Mouse (Mus musculus) neural tube, embryonic 14.5 days (tissue): ENCODE measurements around the gene Cdc45. TPM values are rescaled to one million over a fixed set of nuclear protein-coding genes. Genes with fewer than 3 reads are reported as not detected.

Experiments
- polyA plus RNA-seq: library from polyadenylated mRNA; unstranded; fragments of >200 nt; fragmentation: Nextera tagmentation; extraction: Ambion mirVana; gene quantifications from 2 replicates; pipeline ENCODE4 v1.2.1, GENCODE M21; 2014

Gene Cdc45
- polyA plus RNA-seq, 1 experiment from 2014 or later, result 5.6 TPM

Other genes with a start within 250 kb of the Cdc45 start
- 0.64 and 1.5 TPM in 2 replicates for gene Tbx1, start 221.3 kb downstream of the Cdc45 start, polyA plus RNA-seq
- gene Gp1bb, start 189.6 kb downstream of the Cdc45 start, polyA plus RNA-seq, result 11.5 and 14.1 TPM in 2 replicates
- gene Gm49601, start 185.6 kb downstream of the Cdc45 start, polyA plus RNA-seq, result 8.3 and 10.7 TPM in 2 replicates
- gene Sept5, start 182.0 kb downstream of the Cdc45 start, polyA plus RNA-seq, result 179 and 183 TPM in 2 replicates
- 45.1 and 110 TPM in 2 replicates for gene Cldn5, start 35.1 kb downstream of the Cdc45 start, polyA plus RNA-seq
- 106 and 115 TPM in 2 replicates for gene Ufd1, start 208 bp downstream of the Cdc45 start, polyA plus RNA-seq
- 33.6 and 44.2 TPM in 2 replicates for gene 2510002D24Rik, start 24.6 kb upstream of the Cdc45 start, polyA plus RNA-seq
- not detected in 2 replicates for gene Gm28539, start 24.6 kb upstream of the Cdc45 start, polyA plus RNA-seq
- 65.0 and 79.2 TPM in 2 replicates for gene Mrpl40, start 64.9 kb upstream of the Cdc45 start, polyA plus RNA-seq
- gene Hira, start 65.0 kb upstream of the Cdc45 start, polyA plus RNA-seq, result 19.6 and 23.4 TPM in 2 replicates